Mouse (Mus musculus) mouse embryonic stem cell (cell line): ENCODE data around the gene Sptssa.
"Not testable (repeated sequence)": the region's sequence is repeated elsewhere in the genome, so short reads cannot be mapped to it uniquely, and the experiment has no call there.

ENCODE experiments used
- in situ Hi-C, 2 experiments: fragments of 300-500 bp; cut with MboI; formaldehyde crosslinking; loops; 1 replicate in 1 of 2; 3 replicates in 1 of 2; pipeline ENCODE4 v1.14.3; 2019 to 2020; ENCODE audit warnings: low sequenced_read_pairs in 2 of 2, low pct_unique_long_range_greater_than_20kb in 1 of 2, mixed read lengths in 1 of 2; ENCODE audit not compliant: unreplicated experiment in 1 of 2

The Sptssa gene

GRCm38 (mm10) chr12:54656396-54657171 is at the start of gene Sptssa:
Gene Sptssa, minus strand, starts transcription at chr12:54656573.
- in situ Hi-C loops: no loop called here

GRCm38 (mm10) chr12:54699394-54699793 is 43.0 kb upstream of the Sptssa start:
- in situ Hi-C loops: no loop called here

GRCm38 (mm10) chr12:54697791-54698250 is 41.4 kb upstream of the Sptssa start:
- in situ Hi-C loops: no loop called here

GRCm38 (mm10) chr12:54697003-54697597 is 40.7 kb upstream of the Sptssa start:
- in situ Hi-C loops: no loop called here

GRCm38 (mm10) chr12:54696242-54697002 is 40.0 kb upstream of the Sptssa start:
- in situ Hi-C loops: no loop called here

GRCm38 (mm10) chr12:54695511-54696241 is 39.3 kb upstream of the Sptssa start, which contains the start of gene Eapp:
Gene Eapp, minus strand, starts transcription at chr12:54695897.
- in situ Hi-C loops: no loop called here

- in situ Hi-C loops: no loop called here
Measured at GRCm38 (mm10) chr12:54694847-54695510, 38.6 kb upstream of the Sptssa start.

- in situ Hi-C loops: no loop called here
Measured at GRCm38 (mm10) chr12:54689082-54689481, 32.7 kb upstream of the Sptssa start.

- in situ Hi-C loops: no loop called here
Measured at GRCm38 (mm10) chr12:54683182-54683581, 26.8 kb upstream of the Sptssa start.

GRCm38 (mm10) chr12:54676709-54677108 is 20.3 kb upstream of the Sptssa start:
- in situ Hi-C loops: no loop called here

- in situ Hi-C loops: no loop called here
Measured at GRCm38 (mm10) chr12:54675396-54675795, 19.0 kb upstream of the Sptssa start.

GRCm38 (mm10) chr12:54671262-54671661 is 14.9 kb upstream of the Sptssa start:
- in situ Hi-C loops: no loop called here

- in situ Hi-C loops: no loop called here
Measured at GRCm38 (mm10) chr12:54668141-54668540, 11.8 kb upstream of the Sptssa start.

GRCm38 (mm10) chr12:54665526-54665925 is 9.2 kb upstream of the Sptssa start:
- in situ Hi-C loops: no loop called here

- in situ Hi-C loops: not testable (repeated sequence)
Measured at GRCm38 (mm10) chr12:54661470-54661869, 5.1 kb upstream of the Sptssa start.

- in situ Hi-C loops: no loop called here
Measured at GRCm38 (mm10) chr12:54659901-54660300, 3.5 kb upstream of the Sptssa start.

GRCm38 (mm10) chr12:54658425-54659092 is 2.2 kb upstream of the Sptssa start:
- in situ Hi-C loops: no loop called here

GRCm38 (mm10) chr12:54657951-54658350 is 1.6 kb upstream of the Sptssa start:
- in situ Hi-C loops: no loop called here
